Mouse (Mus musculus) lung, adult 2 months (tissue): Measurements from ENCODE around the gene Dkk3.

Source experiments
- CTCF ChIP-seq: fragments of 200-500 bp; IDR thresholded peaks from 2 replicates; pipeline ENCODE4 v1.5.1; 2011; ENCODE audit warnings: mild to moderate bottlenecking, low read length, control low read depth; ENCODE audit not compliant: insufficient read depth
- POLR2A ChIP-seq: fragments of 200-500 bp; IDR thresholded peaks from 2 replicates; pipeline ENCODE4 v1.6.1; 2011; ENCODE audit warnings: low read depth, mild to moderate bottlenecking, control low read depth, low read length, borderline replicate concordance; ENCODE audit errors: extremely low read depth

GRCm38 (mm10) chr7:112130660-112131059, 28.2 kb downstream of the Dkk3 start:
- no peak for TF ChIP-seq CTCF
- no peak for TF ChIP-seq POLR2A
